Mouse (Mus musculus) layer of hippocampus, adult 9-11 months (tissue): ENCODE data around the gene Chic1.

ENCODE experiments used
- DNase-seq: peaks from one replicate; pipeline ENCODE4 v3.0.0; 2022

Chic1 gene

DNA sequence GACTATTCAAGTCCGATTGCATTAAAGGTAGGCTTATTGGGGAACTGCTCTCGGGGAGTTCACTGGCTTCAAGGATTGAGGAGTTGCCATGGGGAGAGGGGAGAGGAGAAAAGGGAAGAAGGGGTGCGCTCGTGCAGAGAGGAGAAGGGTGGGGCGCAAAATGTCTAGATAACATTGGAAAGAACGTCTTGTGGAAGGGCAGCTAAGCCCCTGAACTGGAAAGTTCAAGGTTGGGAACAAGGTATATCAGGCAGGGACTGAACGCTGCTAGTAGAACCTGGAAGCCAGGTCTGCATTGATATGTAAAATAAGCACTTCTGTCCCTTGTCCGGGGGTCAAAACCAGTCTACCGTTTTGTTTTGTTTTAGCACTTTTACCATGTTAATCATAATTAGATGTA, 81.7 kb downstream of the Chic1 start:
- DNase-seq = no peak

DNA sequence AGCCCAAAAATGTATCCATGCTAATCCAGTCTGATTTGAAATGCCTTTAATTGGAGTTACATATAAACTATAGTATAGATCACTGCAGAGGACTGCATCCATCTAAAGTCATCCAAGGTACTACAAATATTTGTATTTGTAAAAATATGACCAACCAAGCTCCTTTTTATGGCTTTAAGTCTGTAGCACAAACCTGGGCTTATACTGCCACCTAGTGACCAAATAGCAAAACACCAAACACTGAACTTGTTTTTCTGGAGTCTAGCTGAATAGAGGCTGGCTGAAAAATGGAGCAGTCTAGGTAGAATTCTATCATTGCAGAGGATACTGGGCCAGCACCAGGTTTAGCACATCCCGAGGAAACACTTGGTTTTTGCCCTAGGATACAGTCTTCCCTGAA, 84.5 kb downstream of the Chic1 start:
- no peak for DNase-seq

DNA sequence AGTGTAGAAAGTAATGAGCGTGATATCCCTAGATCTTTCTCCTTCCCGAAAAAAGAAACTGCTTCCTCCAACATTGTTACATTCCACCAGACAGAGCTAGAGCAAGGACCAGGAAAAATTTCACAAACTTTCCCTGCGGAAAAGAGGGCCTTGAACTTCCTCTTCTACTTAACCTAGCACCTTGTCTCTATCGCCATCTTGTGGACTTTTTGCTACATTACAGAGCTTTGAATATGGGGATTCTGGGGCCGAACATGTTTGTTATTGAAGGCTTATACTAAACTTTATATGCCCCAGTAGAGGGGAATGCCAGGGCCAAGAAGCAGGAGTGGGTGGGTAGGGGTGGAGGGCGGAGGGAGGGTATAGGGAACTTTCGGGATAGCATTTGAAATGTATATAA, 87.5 kb downstream of the Chic1 start:
- DNase-seq = peak; percentile 11
